Mouse (Mus musculus) adrenal gland, adult 18-20 months (tissue): ENCODE data around the gene Ptpn4. TPM values are rescaled to one million over a fixed set of nuclear protein-coding genes. Genes with fewer than 3 reads are reported as not detected.

Source experiments
- DNase-seq, 2 experiments: peaks; one replicate each; pipeline ENCODE4 v3.0.0; 2021 to 2022; ENCODE audit warnings: low spot score in 2 of 2
- long read RNA-seq, 2 experiments: library from polyadenylated mRNA; stranded (forward); transcript quantifications; one replicate each; pipeline ENCODE4 v2.0.0; 2021
- total RNA-seq, 2 experiments: library from RNA; stranded (reverse); gene quantifications; 1 replicate in 1 of 2; 2 replicates in 1 of 2; pipeline ENCODE4 v1.2.3; 2021

The Ptpn4 gene
- total RNA-seq: 10 to 100 TPM; 23.7 to 31.1 TPM
- long read RNA-seq, experiment 1, partial matches to known transcripts: 0 of 2 reads
- long read RNA-seq, experiment 1, other reads (novel, unspliced or antisense): 2 of 2 reads
- long read RNA-seq, experiment 2, partial matches to known transcripts: 2 of 6 reads
- long read RNA-seq, experiment 2, other reads (novel, unspliced or antisense): 3 of 6 reads

DNA sequence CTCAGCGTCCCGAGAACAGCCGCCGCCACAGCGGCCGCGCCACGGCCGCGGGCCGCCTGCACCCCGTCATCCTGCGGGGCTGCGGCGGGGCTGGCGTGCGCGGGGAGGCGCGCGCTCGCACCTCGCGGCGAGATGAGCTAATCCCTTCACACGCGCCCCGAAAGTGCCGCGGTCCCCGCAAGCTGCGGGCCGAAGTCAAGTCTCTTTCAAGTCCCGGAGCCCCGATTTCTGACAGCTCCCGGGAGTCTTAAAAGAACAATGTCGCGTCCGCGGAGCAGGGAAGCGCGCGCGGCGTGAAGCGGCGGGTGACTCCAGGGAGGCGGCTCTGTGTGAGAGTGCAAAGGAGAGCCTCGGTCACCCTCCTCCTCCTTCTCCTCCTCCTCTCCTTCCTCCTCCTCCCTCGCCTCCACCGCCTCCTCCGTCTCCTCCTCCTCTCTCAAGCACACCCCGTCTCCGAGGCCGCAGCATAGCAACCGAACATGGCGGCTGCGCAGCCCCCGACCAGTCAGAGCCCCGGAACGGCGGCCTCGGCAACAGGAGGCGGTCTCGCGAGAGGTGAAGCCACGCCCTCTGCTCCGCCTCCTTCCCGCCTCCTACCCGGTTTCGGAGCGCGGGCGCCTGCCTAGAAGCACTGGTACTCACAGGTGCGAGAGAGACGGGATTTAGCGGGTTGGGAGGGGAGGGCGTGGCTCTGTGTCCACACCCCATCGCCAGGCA is at the start of gene Ptpn4:
Ptpn4 (minus strand) TSS at position 579 of the 717 bp plus-strand sequence.
- DNase-seq: peak; percentile 97 to 98

DNA sequence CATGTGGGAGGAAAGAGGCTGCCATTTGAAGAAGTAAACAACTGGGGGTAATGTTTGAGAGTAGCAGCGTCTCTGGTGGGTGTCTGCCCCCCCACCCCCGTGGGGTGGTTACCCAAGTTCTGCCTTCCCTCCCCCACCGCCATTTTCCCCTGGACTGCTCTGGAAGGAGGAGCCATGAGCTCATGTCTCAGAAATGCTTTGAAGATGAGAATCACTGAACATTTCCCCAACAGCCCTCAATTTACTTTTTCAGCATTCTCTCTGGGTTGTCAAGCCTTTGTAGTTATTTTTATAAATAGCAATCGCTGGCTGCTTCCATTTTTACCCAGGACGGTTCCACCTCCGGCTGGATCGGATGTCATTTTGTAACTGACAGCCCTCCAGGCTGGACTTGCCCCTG is 48.9 kb upstream of the Ptpn4 start:
- no peak for DNase-seq

DNA sequence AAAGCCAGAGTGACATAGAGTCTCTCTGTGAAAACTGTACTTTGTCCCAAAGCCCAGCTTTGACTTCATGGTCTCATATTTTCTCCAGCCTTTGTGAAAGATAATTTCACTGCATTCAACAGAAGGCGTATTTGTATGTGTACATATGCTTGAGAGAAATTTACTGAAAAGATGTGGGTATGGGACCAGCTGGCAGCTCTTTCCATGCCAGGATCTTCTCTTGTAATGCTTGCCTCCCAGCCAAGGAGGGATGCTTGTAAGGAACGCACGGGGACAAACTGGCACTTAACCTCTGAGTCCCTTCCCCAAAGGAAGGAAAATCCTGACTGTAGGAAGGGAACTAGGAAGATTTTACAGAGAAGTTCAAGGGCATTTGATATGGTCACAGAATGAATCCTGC is 46.9 kb upstream of the Ptpn4 start:
- no peak for DNase-seq

DNA sequence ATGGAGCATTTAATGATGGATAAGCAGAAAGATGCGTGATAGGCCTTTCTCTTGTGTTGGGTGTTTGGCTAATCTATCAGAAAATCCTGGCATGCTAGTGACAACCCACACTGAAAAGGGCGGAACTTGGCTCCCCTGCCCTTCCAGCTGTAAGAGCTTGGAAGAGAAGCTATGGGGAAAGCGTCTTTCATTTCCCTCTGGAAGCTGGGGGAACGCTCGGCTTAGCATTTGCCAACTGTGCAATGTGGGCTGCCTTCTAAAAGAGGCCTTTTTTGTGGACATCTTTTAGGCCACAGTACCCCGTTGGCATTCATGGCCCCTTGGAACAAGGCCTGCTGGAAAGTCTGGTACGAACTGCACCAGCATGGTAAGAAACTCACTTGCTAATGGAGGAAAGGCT is 41.5 kb upstream of the Ptpn4 start:
- peak in 1 of 2 experiments; percentile 27 for DNase-seq

DNA sequence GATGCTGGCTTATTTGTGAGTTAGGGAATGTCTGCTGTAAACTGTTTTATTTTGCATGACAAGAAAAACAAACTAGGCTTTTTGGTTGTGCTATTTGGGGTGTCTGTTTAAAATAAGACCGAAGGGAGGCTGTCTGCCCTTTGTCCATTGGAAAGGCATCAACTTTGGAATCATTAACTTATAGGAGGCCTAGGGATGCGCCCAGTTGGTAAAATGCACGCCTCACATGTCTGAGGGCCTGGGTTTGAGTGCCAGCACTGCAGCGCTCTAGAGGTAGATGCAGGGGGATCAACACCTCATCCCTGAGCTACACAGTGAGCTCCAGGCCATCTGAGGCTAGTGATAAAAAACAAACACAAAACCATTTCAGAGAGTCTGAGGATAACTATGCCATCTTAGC is 40.1 kb upstream of the Ptpn4 start:
- no peak for DNase-seq

DNA sequence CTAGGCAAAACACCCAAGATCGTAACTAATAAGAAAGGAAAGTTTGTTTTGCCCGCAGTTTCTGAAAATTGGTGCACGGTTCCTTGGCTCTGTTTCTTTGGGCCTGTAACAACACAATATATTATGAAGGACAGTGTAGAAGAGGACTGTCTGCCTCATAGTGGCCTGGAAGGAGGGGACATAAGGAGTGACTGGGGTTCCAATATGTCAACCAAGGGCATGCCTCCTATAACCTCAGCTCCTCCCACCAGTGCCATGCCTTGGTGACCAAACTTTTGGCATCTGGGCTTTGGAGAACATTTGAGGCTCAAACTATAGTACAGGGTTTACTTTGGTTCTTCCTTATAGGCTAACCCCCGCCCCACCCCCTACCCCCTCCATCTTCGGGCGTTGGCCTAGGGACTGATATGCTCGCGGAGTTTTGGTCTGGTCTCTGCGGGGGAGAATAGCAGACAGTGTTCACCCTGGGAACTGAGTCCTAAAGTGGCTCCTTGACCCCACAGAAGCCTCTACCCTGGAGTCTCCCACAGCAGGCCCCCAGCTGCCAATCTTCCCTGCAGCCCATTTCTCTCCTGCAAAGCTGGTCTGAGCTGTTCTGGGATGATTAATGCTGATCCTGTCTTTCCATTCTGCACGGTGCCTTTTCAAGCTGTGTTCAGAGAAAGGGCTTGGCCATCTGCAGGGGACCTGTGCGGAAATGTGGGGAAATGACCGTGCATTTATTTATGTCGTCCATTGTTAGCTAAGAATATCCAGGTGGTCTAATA is 31.2 kb upstream of the Ptpn4 start:
- DNase-seq: no peak

DNA sequence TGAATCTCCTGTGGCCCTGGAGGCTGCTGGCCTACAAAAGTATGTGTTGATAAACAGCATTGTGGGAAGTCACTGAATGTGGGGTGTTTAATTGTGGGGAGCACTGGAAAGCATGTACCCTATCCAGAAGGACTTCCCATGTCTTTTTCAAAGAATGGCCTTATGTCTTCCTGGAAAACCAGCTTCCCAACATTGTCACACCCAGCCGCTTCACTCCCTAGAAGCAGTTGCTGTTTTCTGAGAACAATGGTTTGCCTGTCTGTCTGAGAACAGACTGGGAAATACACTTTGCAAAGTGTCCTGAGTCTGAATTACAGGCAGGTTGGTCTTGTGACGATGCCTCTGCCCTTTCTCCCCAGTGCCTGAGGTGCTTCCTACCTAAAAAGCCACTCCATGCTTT is 29.9 kb upstream of the Ptpn4 start:
- DNase-seq: no peak

DNA sequence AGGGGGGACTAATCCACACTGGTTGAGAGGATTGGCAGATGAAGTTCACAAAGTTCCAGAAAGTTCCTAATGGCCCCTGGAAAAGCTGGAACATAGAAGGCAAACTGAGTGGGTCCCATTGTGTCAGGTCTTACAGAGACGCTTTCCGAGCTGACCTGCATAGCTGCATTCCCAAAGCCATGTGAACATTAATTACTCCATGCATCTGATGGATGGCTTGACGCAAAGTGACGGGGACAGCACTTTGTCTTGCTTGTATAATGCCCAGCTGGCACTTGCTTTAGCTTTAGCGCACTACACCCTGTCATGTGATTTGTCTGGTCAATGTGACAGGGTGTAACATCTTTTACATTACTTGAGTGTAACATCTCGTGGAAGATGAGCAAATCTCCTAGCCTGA is 27.9 kb upstream of the Ptpn4 start:
- no peak for DNase-seq

DNA sequence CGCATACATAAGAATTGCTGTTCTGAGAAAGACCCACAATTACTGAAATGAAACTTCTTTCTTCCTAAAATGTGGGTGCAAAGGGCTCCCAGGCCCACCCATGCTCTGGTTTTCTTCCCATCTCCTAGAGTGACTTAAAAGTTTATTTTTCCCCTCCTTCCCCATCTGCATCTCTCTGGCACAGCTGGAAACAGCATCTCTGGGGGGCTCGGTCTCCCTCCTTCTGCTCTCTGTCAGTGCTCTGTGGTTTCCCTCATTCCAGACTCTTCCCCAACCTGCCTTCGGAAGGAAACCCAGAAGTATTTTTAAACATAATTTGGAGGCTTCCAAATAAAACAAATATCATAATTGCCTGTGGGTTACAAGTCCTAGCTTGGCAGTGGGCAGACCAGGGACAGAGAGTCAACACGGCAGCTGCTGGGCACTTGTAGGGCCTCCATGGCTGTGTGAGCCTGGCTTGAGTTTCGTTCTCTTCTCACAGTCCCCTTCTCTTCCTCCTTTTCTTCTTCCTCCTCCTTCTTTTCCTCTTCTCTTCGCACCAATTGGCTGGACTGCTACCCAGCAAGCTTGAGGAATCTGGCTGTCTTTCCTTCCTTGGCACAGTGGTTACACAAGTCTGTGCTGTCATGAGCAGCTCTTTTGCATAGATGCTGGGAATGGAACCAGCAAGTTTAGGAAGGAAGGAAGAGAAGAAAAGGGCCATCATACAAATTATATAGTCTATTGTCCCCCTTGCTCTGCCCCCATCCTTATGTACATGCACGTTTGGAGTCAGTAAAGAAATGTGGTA is 26.3 kb upstream of the Ptpn4 start:
- DNase-seq: no peak

DNA sequence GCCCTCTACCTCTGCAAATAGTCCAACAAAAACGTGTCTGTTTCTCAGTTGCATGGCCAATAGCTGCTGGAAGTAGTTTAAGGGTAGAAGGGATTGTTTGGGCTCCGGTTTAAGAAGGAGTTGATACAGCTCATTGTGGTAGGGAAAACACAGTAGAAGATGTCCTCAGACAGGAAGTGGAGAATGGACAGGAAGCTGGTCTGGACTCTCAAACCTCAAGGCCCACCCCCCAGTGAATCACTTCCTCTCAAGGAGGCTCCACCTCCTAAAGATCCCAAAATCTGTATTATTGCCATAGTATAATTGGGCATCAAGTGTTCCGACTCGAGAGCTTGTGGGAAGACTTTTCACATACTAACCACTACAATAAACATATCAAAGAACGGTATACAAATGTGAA is 22.2 kb upstream of the Ptpn4 start:
- DNase-seq: no peak

DNA sequence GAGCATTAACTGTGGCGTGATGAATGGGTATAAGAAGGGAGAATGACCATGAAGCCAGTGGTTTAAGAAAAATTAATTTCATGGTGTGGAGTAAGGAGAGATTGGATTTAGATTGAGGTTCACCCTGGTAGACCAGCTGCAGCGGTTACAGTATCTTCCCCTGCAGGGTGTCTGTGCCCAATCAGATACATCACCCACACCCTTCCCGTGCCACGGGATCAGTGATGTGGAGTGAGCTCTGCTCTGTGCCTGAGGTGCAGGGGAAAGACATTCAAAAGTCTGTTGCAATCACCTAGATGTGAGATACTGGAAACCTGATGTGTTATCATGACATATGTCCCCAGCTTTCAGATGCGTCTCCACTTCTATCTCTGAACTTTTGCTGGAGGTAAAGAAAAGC is 15.6 kb upstream of the Ptpn4 start:
- no peak for DNase-seq

DNA sequence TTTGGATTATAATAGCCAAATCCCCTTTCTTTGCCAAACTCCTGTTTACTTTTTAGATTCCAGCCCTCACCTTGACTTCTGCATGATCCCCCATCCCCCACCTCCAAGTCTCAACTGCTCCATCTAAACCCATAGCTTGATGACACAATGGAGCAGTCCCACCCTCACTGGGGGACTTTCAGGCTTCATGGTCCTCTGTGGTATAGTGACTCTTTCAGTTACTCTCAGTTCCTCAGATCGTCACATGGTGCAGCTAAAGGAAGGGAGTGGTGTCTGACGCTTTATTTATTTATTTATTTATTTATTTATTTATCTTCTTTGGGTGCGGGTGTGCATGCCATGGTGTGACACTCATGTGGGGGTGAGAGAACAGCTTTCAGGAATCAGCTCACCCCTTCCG is 14.9 kb upstream of the Ptpn4 start:
- DNase-seq: no peak

DNA sequence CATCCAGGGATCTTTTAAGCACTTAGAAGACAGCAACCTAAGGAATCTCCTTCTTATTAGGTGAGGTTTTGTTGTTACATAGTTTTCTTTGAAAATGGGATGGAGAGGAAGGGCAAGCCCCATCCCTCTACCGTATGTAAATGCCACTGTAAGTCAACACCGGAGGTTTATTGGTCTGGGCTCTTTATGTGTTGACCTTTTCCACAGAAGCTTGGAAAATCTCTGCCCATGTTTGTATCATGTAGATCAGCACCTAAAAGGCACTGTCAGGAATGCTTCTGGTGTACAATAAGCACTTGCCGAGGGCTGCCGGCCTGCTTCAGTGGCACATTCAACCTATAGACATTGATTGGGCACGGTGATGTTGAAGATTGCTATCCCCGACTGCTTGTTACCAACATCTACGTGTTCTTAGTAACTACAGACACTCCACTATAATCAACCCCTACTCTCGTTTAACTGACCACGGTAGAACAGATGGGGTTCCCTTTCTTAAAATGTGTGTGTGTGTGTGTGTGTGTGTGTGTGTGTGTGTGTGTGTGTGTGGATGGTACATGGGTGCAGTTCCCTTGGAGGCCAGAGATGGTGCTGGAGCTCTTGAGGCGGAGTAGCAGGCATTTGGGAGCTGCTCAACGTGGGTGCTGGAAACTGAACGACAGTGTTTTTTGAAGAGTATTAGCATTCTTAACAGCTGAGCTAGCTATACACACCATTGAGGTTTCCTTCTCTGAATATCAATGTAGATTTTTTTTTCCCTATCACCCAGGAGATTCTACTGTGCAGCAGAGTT is 11.9 kb upstream of the Ptpn4 start:
- DNase-seq: no peak

DNA sequence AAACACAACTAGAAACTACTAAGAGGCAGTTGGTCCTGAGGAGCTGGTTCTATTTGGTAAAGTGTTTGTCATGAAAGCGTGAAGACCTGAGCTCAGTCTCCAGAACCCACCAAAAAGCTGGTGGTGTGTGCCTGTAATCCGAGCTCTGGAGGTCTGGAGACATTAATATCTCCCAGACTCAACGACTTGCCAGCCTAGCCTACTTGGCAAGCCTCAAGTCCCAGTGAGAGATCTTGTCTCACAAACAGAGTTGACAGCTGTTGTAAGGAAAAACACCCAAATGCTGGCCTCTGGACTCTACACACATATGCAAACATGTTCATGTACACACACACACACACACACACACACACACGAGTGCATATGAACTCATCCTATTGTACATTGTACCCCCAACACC is 7.9 kb upstream of the Ptpn4 start:
- no peak for DNase-seq

DNA sequence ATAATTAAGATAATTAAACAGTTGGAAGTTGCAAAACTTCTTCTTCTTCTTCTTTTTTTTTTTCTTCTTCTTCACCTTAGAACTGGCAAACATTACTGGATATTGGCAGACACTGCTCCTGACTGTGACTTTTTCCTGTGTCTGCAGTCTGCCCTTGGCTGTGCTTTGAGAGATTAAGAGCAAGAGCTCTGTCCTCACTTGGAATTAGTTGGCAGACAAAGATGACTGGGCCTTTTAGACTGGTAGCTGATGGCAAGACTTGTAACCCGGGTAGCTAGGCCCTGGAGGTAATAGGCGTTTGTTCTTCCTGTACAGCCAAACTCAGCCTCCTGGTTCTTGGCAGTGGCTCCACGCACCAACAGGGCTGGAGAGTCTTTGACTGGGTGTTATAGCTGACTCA is 5.7 kb upstream of the Ptpn4 start:
- no peak for DNase-seq

DNA sequence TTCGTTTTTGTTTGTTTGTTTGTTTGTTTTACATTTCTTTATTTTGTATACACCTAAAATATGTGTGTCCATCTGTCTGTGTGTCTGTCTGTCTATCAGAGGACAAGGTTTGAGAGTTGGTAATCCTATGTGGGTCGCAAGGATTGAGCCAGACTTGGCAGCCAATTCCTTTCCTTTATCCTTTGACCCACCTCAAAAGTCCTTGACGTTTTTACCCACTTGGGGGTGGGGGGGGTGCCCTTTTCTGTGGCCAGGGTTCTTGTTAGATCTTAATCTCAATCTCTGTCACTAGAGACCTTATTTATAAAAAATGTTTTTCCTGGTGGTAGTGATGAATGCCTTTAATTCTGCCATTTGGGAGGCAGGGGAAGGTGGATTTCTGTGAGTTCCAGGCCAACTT is 828 bp upstream of the Ptpn4 start:
- no peak for DNase-seq

DNA sequence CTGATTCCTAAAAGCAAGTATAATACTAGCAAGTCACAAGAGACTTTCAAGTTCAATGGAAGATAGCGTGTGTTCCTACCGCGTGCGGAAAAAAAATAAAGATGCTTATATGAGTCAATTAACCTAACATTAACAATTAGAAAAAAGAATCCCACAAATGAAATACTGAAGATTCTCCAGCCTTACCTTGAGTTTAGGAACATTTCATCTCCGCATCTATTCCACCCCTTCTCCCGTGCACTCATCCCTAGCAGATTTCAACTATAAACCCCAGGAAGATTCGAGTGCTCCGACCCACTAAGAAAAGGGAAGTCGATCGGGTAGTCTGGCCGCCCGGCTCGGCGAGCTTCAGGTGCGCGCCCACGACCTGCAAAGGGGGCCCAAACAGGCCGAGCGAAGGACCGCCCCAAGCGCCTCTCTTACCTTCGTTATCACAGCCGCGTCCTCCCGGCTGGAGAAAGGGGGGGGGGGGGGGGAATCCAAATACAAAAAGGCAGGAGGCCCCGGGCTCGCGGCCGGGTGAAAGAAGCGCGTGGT is 866 bp downstream of the Ptpn4 start:
- peak in 1 of 2 experiments; percentile 25 for DNase-seq

DNA sequence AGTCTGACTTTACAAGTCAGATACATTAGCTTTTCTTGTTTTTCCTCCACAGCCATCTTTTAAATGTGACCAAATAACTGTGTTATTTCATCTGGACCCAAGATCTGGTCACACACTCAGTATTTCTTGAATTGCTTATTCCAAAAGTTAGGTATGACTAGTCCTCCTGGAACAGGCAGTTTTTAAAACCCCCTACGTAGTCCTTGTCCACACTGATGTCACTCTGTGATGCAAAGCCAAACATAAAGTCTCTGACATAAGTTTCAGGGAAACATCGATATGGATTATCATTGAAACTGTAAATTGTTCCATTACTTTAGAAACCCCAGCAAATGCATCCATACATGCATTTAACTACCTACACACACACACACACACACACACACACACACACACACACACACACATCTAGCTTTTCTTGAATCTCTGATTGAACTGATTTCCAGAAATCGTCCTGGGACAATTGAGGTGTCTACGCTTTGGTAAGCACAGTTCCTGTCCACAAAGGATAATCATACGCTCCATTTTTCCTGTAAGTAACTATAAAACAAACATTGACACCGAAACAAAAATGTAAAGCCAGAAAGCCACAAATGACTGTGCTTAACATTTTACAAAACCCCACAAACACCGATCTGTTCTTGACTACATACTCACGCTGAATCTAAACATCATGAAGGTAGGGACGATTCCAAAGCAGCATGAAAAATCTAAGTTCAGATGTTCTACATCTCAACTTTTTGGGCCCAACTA is 1.5 kb downstream of the Ptpn4 start:
- DNase-seq: no peak

DNA sequence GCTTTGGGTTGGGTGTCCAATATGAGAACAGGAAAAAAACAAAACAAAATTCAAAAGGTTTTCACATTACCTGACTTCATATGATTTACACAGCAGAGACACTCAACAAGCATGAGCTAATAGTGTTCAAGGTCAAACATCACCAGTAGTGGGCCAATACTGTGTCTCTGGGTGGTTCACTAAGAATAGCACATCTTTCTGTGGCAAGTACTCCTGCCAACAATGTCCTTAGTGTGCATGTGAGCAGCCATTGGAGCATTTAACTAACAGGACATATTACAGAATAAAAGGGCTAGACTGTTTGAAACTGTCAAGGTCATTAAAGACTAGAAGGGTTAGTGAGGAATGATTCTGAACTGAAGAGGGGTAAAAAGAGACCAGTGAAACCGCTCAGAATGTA is 9.3 kb downstream of the Ptpn4 start:
- DNase-seq: no peak

DNA sequence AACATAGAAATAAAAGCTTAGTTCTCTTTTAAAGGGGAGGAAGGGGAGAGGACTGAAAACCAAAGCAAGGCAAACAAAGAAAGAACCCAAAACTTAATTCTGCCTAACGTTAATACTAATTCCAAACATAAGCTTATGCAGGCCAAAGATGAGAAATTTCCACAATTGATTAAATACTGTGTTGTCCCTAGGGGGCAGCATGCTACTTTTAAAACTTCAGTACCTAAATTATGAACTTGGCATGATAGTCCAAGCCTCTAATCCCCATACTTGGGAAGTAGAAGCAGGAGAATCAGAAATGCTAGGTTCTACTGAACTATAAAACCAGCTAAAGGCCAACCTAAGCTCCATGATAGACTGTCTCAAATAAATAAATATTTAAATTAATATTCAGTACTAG is 18.7 kb downstream of the Ptpn4 start:
- no peak for DNase-seq
